Mouse (Mus musculus): Measurements from ENCODE around the gene Lmx1b. TPM values are rescaled to one million over a fixed set of nuclear protein-coding genes. Genes with fewer than 3 reads are reported as not detected.

Gene Lmx1b
- total and polyA plus RNA-seq, 3 experiments, result 0.08 to 0.18 TPM; not detected in 1

DNA sequence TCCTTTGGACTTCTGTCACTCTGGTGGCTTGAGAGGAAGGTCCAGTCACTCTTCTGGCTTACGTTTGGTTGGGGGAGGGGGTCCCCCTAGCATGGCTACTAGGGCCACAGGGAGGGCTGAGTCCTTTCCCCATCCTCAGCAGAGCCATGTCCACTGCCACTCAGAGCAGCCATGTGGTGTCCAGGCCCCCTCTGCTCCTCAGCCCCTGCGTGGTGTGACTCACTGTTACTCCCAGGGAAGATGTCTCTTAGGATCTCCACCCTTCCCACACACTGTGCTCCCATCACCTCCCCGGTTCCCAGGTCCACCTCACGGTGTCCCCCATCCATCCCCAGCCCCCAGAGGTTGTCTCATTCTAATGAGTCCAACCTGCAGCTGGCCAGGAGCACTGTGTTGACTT is 24.4 kb upstream of the Lmx1b start:
- no peak for DNase-seq
- H3K79me2 ChIP-seq (replicated peaks; ENCODE audit: control insufficient read depth, insufficient read depth, low read length), result no peaks in the 10 kb centered on the region
- WGBS, result 76% methylated on average over 4 of the region's 4 CpGs
- no peak overlapping the region for H3K9ac ChIP-seq (ENCODE audit: low read depth, low read length)
- H3K4me1 ChIP-seq (ENCODE audit: control insufficient read depth, insufficient read depth, low read length), result no peaks in the 10 kb centered on the region
- intact Hi-C loops (cut with DNase I), result no loop called here
- TF ChIP-seq EP300 (IDR thresholded peaks at IDR 0.05; ENCODE audit: insufficient read depth, low read depth, low read length) (no peak), POLR2A (IDR thresholded peaks at IDR 0.05; ENCODE audit: insufficient read depth, low read depth, low read length) (no peak), CTCF (IDR thresholded peaks at IDR 0.05) (no peak)
- no peaks in the 10 kb centered on the region for H3K27me3 ChIP-seq (ENCODE audit: control insufficient read depth, insufficient read depth, low read length)
- no peak overlapping the region for H3K4me3 ChIP-seq
- no peaks in the 10 kb centered on the region for H3K36me3 ChIP-seq (ENCODE audit: control insufficient read depth, insufficient read depth, low read length)
- H3K27ac ChIP-seq, result no peak overlapping the region

DNA sequence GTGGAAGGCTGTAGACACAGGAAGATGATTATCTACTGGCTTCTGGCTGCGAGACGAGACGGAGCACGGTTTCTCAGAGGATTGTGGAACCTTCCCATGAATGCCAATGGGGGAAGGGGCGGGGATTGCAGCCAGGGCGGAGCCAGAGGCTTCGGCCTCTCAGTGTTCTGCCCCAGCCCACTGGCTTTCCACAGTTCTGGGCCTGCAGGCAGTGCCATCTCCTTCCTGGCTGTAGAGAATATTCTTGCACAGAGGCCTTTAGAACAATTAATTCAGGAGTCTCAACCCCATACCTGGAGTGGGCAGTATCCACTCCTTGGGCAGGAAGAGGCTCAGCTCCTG is 18.9 kb upstream of the Lmx1b start:
- TF ChIP-seq CTCF (IDR thresholded peaks at IDR 0.05), result no peak
- no peaks in the 10 kb centered on the region for H3K79me2 ChIP-seq (replicated peaks; ENCODE audit: control insufficient read depth, insufficient read depth, low read length)
- DNase-seq, result peak in 1 of 2 experiments; percentile 29
- H3K27ac ChIP-seq, result no peak overlapping the region
- intact Hi-C loops (cut with DNase I), result no loop called here
- no peaks in the 10 kb centered on the region for H3K36me3 ChIP-seq (ENCODE audit: control insufficient read depth, insufficient read depth, low read length)
- WGBS, result 6% methylated on average over 7 of the region's 7 CpGs
- no peaks in the 10 kb centered on the region for H3K27me3 ChIP-seq (ENCODE audit: control insufficient read depth, insufficient read depth, low read length)
- no peak overlapping the region for H3K9ac ChIP-seq (ENCODE audit: low read depth, low read length)
- H3K4me1 ChIP-seq (ENCODE audit: control insufficient read depth, insufficient read depth, low read length), result no peaks in the 10 kb centered on the region
- no peak overlapping the region for H3K4me3 ChIP-seq

DNA sequence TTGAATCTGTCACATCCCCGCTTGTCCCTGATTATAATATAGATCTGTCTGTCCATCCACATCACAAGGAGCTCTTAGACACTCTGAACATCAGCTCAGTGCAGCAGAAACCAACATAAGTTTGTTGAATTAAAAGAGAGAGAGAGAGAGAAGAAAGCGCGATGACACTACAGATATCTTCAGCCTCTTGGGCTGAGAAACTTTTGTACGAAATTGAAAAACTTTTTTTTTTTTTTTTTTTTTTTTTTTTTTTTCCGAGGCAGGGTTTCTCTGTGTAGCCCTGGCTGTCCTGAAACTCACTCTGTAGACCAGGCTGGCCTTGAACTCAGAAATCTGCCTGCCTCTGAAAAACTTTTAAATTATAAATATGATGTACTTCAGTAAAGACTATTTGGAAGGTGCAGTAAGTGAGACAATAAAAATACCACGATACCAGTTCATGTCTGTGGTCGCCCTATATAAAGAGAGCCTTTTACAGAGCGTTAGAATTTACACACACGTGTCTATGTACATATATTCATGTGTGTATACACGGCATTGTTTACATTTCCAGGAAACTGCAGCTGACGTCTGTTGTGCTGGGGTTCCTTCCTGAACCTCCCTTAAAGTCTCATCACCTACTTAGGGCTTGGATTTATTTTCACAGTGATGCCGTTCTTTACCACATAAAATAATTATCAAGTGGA is 18.4 kb upstream of the Lmx1b start:
- intact Hi-C loops (cut with DNase I), result no loop called here
- no peak for DNase-seq
- no peak for TF ChIP-seq POLR2A (IDR thresholded peaks at IDR 0.05; ENCODE audit: insufficient read depth, low read depth, low read length)
- TF ChIP-seq CTCF (IDR thresholded peaks at IDR 0.05), result no peak
- no peak for TF ChIP-seq EP300 (IDR thresholded peaks at IDR 0.05; ENCODE audit: insufficient read depth, low read depth, low read length)
- Histone ChIP-seq H3K4me1 (ENCODE audit: control insufficient read depth, insufficient read depth, low read length) (no peaks in the 10 kb centered on the region), H3K27me3 (ENCODE audit: control insufficient read depth, insufficient read depth, low read length) (no peaks in the 10 kb centered on the region), H3K9ac (ENCODE audit: low read depth, low read length) (no peak overlapping the region), H3K79me2 (replicated peaks; ENCODE audit: control insufficient read depth, insufficient read depth, low read length) (no peaks in the 10 kb centered on the region), H3K27ac (no peak overlapping the region), H3K4me3 (no peak overlapping the region), H3K36me3 (ENCODE audit: control insufficient read depth, insufficient read depth, low read length) (no peaks in the 10 kb centered on the region)
- WGBS, result 40% methylated on average over 12 of the region's 12 CpGs

DNA sequence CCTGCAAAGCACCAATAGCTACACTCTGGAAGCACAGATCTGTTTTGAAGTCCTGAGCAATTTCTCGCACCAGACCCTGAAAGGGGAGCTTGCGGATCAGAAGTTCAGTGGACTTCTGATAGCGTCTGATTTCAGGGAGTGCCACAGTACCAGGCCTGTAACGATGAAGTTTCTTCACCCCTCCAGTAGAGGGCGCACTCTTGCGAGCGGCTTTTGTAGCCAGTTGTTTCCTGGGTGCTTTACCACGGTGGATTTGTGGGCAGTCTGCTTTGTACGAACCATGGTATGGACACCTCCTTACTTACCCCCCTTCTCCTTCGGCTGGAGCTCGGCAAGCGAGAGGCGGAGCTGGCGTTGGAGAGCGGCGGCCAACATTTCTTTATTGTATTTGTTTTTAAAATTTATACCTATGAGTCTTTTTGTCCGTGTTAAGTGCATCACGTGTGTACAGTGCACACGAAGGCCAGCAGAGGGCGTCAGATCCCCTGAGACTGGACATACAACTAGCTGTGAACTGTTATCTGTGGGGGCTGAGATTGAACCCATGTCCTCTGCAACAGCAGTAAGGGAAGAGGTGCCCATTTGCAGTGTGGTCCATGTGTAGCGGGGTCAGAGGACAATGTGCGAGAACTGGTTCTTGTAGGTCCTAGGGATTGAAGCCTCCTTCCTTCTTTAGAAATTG is 12.3 kb upstream of the Lmx1b start:
- no peaks in the 10 kb centered on the region for H3K36me3 ChIP-seq (ENCODE audit: control insufficient read depth, insufficient read depth, low read length)
- no peaks in the 10 kb centered on the region for H3K4me1 ChIP-seq (ENCODE audit: control insufficient read depth, insufficient read depth, low read length)
- no peak overlapping the region for H3K4me3 ChIP-seq
- no peak for DNase-seq
- 77% methylated on average over 22 of the region's 22 CpGs for WGBS
- no peak overlapping the region for H3K9ac ChIP-seq (ENCODE audit: low read depth, low read length)
- TF ChIP-seq EP300 (IDR thresholded peaks at IDR 0.05; ENCODE audit: insufficient read depth, low read depth, low read length) (no peak), POLR2A (IDR thresholded peaks at IDR 0.05; ENCODE audit: insufficient read depth, low read depth, low read length) (no peak), CTCF (IDR thresholded peaks at IDR 0.05) (peak; percentile 53)
- H3K27me3 ChIP-seq (ENCODE audit: control insufficient read depth, insufficient read depth, low read length), result 0 out of 2 replicates have a peak, but pooled peaks cover 2% of the 10 kb centered on the region
- intact Hi-C loops (cut with DNase I), result no loop called here
- H3K27ac ChIP-seq, result no peak overlapping the region
- H3K79me2 ChIP-seq (replicated peaks; ENCODE audit: control insufficient read depth, insufficient read depth, low read length), result no peaks in the 10 kb centered on the region

DNA sequence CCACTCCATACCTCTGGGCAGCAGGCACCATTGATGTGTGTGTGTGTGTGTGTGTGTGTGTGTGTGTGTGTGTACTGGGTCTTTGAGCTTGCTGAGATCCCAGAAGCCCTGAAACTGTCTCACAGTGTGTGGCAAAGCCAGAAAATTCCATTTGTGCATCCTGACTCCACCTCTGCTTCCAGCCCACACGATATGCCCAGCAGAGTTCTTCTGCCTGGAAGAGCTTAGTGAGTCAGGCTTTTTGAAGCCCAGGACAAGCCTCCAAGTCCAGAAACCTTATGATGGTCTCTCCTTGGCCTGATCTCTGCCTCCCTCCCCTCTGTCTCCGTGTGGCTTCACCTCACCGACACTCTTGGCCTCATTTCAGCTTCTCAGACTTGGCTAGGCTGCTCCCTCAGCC is 9.1 kb upstream of the Lmx1b start:
- no peaks in the 10 kb centered on the region for H3K36me3 ChIP-seq (ENCODE audit: control insufficient read depth, insufficient read depth, low read length)
- no peak overlapping the region for H3K9ac ChIP-seq (ENCODE audit: low read depth, low read length)
- H3K27ac ChIP-seq, result no peak overlapping the region
- DNase-seq, result no peak
- intact Hi-C loops (cut with DNase I), result no loop called here
- H3K4me1 ChIP-seq (ENCODE audit: control insufficient read depth, insufficient read depth, low read length), result no peaks in the 10 kb centered on the region
- H3K79me2 ChIP-seq (replicated peaks; ENCODE audit: control insufficient read depth, insufficient read depth, low read length), result no peaks in the 10 kb centered on the region
- TF ChIP-seq CTCF (IDR thresholded peaks at IDR 0.05) (no peak), POLR2A (IDR thresholded peaks at IDR 0.05; ENCODE audit: insufficient read depth, low read depth, low read length) (no peak), EP300 (IDR thresholded peaks at IDR 0.05; ENCODE audit: insufficient read depth, low read depth, low read length) (no peak)
- 42% methylated on average over 3 of the region's 3 CpGs for WGBS
- H3K4me3 ChIP-seq, result no peak overlapping the region
- H3K27me3 ChIP-seq (ENCODE audit: control insufficient read depth, insufficient read depth, low read length), result peaks cover 12% of the 10 kb centered on the region

DNA sequence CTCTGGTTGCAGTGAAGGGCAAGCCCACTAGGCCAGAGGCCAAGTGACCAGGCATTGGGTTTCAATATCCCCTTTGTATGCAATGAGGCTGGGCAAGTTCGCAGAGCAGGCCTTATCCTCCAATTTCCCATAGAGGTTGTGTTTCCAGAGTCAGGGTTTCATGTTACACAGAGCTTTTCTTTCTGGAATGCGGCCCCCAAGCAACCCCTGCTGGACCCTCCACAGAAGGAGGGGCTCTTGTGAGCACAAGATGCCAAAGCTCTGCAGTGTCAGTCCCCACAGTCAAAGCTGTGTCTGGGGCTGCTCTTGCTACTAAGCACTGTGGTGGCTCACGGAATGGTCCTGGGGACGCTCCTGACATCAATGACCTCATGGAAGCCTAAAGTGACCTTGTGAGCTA is 8.6 kb upstream of the Lmx1b start:
- Histone ChIP-seq H3K27me3 (ENCODE audit: control insufficient read depth, insufficient read depth, low read length) (peaks cover 12% of the 10 kb centered on the region), H3K36me3 (ENCODE audit: control insufficient read depth, insufficient read depth, low read length) (no peaks in the 10 kb centered on the region), H3K79me2 (replicated peaks; ENCODE audit: control insufficient read depth, insufficient read depth, low read length) (no peaks in the 10 kb centered on the region), H3K4me3 (no peak overlapping the region), H3K9ac (ENCODE audit: low read depth, low read length) (no peak overlapping the region), H3K4me1 (ENCODE audit: control insufficient read depth, insufficient read depth, low read length) (no peaks in the 10 kb centered on the region), H3K27ac (no peak overlapping the region)
- DNase-seq, result no peak
- intact Hi-C loops (cut with DNase I), result no loop called here
- TF ChIP-seq POLR2A (IDR thresholded peaks at IDR 0.05; ENCODE audit: insufficient read depth, low read depth, low read length) (no peak), EP300 (IDR thresholded peaks at IDR 0.05; ENCODE audit: insufficient read depth, low read depth, low read length) (no peak), CTCF (IDR thresholded peaks at IDR 0.05) (no peak)
- WGBS, result 50% methylated on average over 4 of the region's 4 CpGs

All from heart, adult 2 months (tissue).